Mouse (Mus musculus) testis, adult 2 months (tissue): ENCODE measurements at regions not wholly inside any gene's neighbourhood (a gene's known extent, or its start where the extent isn't known, plus 50 kb on each side); places are given as distances from the start of the nearest gene placed in this dataset.

Experiments used
- CTCF ChIP-seq: fragments of 200-500 bp; IDR thresholded peaks from 2 replicates; pipeline ENCODE4 v1.5.1; 2012; ENCODE audit warnings: low read depth, mild to moderate bottlenecking, inconsistent platforms, low read length, moderate library complexity; ENCODE audit not compliant: control insufficient read depth, insufficient read depth, insufficient replicate concordance
- POLR2A ChIP-seq: fragments of 200-500 bp; IDR thresholded peaks from 2 replicates; pipeline ENCODE4 v1.6.1; 2012; ENCODE audit warnings: low read depth, mild to moderate bottlenecking, inconsistent platforms, low read length, moderate library complexity; ENCODE audit not compliant: control insufficient read depth

- no peak for TF ChIP-seq CTCF
- TF ChIP-seq POLR2A: no peak
These were observed 159.5 kb upstream of the Arg1 start for GRCm38 (mm10) chr10:25086745-25087144.
